Mouse (Mus musculus): ENCODE data around the gene Ypel5.

Gene Ypel5

DNA sequence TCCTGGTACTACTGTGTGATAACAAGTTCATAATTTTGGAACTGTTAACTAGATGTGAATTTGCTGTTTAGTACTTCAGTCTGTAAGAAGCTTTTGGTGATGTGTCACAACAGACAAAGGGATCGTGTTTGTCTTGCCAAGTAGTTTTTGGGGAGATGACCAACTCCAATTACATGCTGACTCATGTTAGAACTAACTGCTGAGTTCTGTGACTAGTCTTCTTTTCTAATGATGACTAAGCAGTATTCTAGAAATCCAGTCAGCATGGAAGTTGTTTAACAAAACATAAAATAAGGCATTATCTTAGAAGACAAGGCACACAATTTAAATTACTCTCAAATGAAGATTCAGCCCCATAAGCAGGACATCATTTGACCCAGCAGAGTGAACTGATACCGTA lies 2.7 kb downstream of the Ypel5 start:
- in situ Hi-C loops (cut with MboI; ENCODE audit: low sequenced_read_pairs): no loop called here

DNA sequence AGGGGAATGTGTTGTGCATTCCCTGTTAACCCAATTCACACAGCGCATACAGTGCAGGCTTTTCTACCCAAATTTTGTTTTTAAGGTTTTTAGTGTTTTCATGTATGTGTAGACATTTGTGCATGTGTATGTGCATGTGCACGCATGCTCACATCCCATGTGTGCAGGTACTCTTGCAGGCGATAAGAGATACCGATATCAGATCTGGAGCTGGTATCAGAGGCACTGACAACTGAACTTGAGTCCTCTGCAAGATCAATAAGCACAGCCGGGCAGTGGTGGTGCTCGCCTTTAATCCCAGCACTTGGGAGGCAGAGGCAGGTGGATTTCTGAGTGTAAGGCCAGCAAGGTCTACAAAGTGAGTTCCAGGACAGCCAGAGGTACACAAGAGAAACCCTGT lies 8.1 kb downstream of the Ypel5 start:
- in situ Hi-C loops (cut with MboI; ENCODE audit: low sequenced_read_pairs): no loop called here

DNA sequence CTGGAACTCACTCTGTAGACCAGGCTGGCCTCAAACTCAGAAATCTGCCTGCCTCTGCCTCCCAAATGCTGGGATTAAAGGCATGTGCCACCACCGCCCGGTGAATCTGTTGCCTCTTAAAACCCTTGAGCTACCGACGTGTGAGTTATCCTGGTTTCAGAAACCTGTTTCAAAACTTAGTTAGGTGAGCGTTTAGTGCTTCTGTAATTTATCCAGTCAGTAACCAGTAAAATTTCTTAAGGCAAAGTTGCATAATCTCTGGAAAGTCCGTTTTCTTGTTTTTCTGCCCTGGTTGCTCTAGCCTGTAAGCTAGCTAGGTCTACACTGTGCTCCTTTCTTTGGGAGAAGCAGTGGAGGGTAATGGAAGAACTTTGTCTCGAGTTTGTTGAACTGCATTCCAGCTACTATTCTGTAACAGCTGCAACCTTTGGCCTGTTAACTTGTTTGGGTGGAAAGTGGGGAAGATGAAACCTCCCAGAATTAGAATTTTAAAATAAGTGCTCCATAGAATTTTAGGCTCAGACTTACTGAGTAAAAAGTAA lies 8.8 kb downstream of the Ypel5 start:
- in situ Hi-C loops (cut with MboI; ENCODE audit: low sequenced_read_pairs): no loop called here

DNA sequence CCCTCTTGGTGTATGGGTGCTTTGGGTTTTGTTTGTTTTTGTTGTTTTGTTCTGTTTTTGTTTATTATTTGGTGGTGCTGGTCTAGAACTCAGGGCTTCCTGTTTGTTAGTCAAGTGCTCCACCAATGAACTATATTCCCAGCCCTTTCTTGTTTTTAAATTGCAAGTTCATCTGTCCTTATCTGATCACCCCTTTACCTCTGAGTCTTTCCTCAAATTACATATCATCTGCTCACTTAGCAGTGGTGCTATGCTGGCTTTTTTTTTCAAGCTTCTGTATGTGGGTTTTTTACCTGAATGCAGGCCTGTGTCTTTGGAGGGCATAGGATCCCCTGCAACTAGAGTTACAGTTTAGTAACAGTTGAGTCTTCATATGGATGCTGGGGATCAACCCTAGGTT lies 9.3 kb downstream of the Ypel5 start:
- in situ Hi-C loops (cut with MboI; ENCODE audit: low sequenced_read_pairs): no loop called here

DNA sequence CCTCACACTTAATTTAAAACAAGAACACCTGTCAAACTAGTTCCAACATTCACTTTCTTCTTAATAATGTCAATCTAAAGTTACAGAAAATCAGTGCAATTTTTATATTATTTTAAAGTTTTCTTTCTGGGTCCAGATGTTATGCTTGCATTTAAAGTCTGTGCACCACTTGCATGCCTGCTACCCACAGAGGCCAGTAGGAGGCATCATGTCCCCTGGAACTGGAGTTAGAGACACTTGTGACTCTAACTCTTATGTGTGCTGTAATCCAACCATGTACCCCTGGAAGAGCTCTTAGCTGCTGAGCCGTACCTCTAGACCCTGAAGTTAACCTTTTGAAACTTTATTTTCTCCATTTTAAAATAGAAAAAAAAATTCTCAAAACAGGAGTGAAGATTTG lies 19.0 kb downstream of the Ypel5 start:
- in situ Hi-C loops (cut with MboI; ENCODE audit: low sequenced_read_pairs): loop anchor here (10.0 to 25.0 kb wide), 3 partner anchors 440 to 1032 kb away; no protein-coding TSS in a partner anchor

DNA sequence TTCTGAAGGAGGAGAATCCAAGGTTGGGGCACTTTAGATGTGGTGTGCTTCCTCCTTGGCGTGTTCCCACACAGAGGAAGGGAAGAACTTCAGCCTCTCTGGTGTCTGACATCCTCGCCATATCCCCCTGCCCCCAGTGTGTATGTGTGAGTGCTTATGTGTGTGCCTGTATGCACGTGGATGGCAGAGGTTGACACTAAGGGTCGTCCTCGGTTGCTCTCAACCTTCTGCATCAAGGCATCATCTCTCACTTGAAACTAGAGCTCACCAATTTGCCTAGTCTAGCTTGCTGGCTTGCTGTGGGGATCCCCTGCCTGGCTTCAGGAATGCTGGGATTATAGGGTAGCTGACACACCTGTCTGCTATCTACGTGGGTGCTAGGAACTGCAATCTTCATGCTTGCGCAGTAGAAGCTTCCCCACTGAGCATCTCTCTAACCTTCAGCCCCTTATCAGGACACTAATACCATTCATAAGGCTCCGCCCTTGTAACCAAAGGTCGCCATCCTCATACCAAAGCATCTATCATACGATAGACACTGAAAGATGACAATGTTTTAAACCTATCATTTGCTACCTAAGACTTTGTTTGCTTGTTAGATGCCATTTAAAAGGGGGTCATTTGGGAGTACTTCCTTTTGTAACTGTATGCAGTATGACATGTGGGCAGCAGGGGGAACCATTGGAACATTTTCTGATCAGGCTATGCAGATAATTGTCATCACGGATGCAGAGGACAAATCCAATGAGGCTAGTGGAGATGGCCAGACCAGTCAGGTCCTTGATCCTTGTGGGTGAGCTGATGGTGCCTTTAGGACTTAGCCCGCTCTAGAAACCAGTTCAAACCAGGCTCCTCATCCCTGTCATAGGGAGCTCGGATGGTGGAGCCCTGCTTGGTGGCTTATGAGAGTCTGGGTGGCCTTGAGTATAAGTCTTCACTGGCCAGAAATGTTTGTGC lies 21.7 kb downstream of the Ypel5 start:
- in situ Hi-C loops (cut with MboI; ENCODE audit: low sequenced_read_pairs): loop anchor here (10.0 to 25.0 kb wide), 3 partner anchors 437 to 1029 kb away; no protein-coding TSS in a partner anchor

DNA sequence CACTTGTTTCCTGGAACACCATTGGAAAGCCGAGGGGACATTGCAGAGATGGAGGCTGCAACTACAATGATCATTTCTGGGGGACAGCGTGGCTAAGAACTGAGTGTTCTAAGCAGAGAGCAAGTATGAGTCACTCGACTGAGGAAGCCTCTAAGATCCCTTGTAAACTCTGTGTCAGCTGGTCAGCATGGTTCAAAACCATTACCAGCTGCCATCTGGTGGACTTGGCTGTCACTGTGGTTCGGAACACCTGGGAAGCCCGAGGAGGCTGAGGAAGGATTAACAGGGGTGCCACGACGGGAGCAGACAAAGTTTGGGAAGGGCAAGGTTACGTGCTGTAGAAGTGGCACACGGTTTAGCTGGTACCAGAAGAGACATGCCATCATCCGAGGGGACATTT lies 27.0 kb downstream of the Ypel5 start:
- in situ Hi-C loops (cut with MboI; ENCODE audit: low sequenced_read_pairs): loop anchor here (25.0 kb wide), 2 partner anchors 874 to 1024 kb away; no protein-coding TSS in a partner anchor

DNA sequence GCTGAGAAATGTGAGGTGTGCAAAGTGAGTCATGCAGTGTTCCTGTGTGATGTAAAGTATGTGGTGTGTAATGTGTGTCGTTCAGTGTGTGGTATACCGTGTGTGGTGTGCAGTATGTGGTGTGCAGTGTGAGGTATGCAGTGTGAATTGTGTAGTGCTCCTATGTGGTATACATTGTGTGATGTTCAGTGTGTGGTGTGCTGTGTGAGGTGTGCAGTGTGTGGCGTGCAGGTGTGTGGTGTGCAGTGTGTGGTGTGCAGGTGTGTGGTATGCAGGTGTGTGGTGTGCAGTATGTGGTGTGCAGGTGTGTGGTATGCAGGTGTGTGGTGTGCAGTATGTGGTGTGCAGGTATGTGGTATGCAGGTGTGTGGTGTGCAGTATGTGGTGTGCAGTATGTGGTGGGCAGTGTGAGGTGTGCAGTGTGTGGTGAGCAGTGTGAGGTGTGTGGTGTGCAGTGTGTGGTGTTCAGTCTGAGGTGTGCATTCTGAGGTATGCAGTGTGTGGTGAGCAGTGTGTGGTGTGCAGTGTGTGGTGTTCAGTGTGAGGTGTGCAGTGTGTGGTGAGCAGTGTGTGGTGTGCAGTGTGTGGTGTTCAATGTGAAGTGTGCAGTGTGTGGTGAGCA lies 30.5 kb downstream of the Ypel5 start:
- in situ Hi-C loops (cut with MboI; ENCODE audit: low sequenced_read_pairs): loop anchor here (25.0 kb wide), 2 partner anchors 871 to 1021 kb away; no protein-coding TSS in a partner anchor

DNA sequence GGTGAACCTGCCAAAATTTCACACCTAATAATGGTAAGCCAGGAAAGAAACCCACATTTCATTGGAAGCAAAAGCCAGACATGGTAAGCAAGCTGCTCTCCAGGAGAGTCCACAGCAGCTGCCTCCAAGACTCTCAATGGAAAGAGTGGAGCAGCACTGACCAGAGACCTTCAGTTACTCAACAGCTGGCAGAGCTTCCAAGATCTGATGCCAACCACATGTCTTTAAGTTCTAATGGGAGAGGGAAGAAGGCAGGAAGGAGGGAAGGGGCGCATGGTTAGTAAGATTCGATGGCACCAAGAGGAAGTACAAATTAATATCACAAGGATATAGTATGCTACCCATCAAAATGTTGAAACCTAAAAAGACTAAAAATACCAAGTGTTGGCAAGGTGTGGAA lies 31.9 kb downstream of the Ypel5 start:
- in situ Hi-C loops (cut with MboI; ENCODE audit: low sequenced_read_pairs): loop anchor here (25.0 kb wide), 2 partner anchors 869 to 1019 kb away; no protein-coding TSS in a partner anchor

DNA sequence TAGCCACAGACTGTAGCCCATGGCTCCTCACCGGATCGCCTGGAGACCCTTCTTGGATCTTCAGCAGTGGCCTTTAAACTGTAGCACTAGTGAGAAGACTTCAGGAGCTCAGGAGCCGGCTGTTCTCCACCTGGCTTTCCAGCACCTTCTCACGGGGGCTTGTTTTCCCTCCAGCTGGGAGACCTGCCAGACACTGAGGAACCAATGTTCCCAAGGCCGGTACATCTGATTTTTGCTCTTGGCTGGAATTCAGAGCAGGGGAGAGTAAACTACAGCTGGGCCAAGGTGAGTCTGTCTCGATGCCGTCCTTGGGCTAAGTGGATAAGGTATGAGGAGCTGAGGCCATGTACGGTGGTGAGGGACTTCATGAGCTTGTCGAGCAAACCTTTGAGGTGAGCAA lies 42.7 kb downstream of the Ypel5 start:
- in situ Hi-C loops (cut with MboI; ENCODE audit: low sequenced_read_pairs): no loop called here

DNA sequence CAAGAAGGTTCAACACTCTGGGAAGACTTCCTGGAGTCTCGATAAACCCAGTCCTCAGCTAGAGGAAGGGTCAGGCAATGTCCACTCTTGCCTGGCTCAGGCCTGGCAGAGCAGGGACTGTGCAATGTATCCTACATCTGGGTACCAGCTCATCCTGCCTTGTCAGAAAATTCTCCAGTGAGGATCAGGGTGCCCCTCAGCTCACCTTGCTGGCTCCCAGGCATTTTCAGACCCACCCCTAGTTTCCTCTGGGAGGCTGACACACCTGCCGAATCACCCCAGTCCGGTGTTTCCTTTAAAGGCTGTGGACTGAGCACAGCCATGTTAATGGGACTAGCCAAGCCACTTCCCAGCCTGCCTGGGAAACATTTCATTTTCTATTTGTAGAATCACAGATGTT lies 43.9 kb downstream of the Ypel5 start:
- in situ Hi-C loops (cut with MboI; ENCODE audit: low sequenced_read_pairs): no loop called here

DNA sequence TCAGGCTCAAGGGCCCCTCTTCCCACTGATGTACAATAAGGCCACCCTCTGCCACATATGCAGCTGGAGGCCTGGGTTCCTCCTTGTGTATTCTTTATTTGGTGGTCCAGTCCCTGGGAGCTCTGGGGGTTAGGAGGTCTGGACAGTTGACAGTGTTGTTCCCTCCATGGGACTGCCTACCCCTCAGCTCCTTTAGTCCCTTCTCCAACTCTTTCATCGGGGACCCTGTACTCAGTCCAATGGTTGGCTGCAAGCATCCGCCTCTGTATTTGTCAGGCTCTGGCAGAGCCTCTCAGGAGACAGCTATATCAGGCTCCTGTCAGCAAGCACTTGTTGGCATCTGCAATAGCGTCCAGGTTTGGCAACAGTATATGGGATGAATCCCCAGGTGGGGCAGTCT lies 44.8 kb downstream of the Ypel5 start:
- in situ Hi-C loops (cut with MboI; ENCODE audit: low sequenced_read_pairs): no loop called here

DNA sequence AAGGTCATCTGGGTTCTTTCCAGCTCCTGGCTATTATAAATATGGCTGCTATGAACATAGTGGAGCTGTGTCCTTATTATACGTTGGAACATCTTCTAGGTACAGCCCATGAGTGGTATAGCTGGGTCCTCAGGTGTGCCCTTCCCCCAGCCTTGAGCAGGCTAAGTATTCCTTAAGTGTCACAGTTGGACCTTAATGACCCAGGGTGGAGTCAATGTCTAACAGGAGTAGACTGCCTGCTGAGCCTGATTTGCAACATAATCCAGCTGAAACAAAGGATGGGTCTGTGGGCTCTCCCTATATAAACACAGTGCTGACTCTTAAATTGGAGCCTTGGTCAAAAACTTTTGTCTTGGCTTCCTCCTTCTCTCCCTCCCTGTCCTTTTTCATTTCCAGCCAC lies 45.6 kb downstream of the Ypel5 start:
- in situ Hi-C loops (cut with MboI; ENCODE audit: low sequenced_read_pairs): no loop called here

DNA sequence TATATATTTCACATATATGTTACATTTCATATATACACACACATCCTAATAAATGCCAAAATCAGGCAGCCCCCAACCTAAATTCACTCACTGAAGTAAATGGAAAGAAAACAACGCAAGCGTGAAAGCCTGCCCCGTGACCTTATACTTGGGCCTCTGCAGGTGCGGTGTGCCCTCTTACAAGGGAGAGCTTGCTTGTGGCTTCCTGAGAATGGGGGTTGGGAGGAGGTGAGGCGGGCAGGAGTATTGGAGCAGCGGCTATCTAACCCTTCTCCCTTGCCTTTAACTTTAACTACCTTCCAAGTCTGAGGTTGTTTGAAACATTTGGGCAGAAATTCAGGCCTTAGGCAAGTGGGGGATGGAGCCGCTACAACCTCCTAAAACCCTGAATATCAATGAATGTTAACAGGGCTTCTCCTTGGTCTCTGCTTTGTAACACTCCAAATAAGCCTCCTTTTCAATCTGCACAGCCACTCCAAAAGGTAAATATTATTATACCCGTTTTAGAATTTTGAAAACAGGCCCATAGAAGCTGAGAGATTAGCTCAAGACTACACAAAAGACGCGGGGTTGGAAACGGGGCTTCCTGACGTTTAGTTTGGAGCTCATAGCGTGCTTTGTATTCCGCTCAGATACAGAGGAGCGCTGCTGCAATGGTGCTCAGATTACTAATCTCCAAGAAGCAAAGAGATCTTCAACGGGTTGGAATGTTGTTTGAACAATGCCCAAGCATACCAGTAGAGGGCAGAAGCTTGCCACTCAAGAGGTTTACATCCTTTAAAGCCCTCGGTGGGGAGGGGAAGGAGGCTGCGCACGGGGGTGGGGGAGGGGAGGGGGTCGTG lies 53.5 kb downstream of the Ypel5 start:
- in situ Hi-C loops (cut with MboI; ENCODE audit: low sequenced_read_pairs): no loop called here

DNA sequence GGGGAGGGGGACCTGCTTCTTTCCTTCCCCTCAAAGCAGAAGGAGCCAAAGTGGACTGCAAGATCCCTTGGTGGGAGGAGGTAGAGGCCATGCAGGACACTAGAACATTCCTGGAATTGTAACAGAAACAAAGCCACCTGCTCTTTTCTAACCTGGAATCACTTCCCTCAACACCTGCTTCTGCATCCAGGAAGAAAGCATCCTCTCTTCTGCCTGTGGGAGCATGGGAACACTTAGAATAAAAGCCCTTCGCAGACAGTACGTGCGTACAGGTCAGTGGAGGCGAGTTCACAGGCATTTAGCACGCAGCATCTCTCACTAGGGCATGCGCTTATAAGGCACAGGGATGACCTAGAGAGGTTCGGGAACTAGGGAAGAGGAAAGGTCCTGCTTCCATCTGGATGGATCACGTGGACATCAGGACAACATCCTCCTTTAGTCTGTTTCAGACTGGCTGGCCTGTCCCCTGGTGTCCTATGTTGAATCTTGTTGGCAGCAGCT lies 54.2 kb downstream of the Ypel5 start:
- in situ Hi-C loops (cut with MboI; ENCODE audit: low sequenced_read_pairs): no loop called here

DNA sequence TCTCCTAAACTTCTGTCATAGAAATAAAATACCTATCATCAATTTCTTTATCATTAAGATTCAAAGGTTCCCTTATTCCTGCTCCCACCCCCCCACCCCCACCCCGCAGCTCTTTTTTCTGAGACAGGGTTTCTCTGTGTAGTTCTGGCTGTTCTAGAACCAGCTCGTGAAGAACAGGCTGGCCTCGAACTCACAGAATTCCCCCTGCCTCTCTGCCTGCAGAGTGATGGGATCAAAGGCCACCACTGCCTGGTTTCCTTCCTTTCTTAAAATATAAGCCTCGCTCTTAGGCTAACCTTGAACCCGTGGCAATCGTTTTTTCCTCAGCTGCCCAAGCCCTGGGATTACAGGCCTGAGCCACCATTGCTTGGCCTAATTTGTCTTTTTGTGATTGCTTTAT lies 55.3 kb downstream of the Ypel5 start:
- in situ Hi-C loops (cut with MboI; ENCODE audit: low sequenced_read_pairs): no loop called here

DNA sequence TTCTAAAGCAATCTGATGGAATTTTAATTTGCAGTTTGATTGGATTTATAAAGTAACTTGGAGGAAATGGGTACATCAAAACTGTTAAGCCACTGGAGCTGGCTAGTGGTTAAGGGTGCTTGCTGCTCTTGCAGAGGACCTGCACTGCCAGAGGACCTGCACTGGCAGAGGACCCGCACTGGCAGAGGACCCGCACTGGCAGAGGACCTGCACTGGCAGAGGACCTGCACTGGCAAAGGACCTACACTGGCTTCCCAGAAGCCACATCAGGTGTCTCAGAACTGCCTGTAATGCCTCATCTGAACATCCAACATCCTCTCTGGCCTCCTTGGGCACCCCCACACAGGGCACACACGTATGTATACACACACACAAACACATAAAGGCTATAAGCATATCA lies 59.3 kb downstream of the Ypel5 start:
- in situ Hi-C loops (cut with MboI; ENCODE audit: low sequenced_read_pairs): no loop called here

DNA sequence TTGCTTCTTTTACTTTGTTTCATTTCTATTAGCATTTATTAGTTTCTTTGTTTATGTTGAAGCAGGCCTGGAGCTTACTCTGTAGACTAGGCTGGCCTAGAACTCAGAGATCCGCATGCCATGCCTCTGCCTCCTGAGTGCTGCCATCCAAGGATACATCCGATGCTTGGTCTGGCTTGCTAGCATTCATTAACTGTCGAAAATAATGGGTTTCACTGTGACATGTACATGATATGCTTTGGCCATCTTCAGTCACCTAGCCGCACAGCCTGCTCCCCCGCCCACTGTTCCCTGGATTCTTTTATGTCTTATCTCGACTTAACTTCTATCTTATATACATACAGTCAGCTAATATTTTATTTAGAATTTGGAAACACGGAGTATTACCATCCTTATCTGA lies 60.8 kb downstream of the Ypel5 start:
- in situ Hi-C loops (cut with MboI; ENCODE audit: low sequenced_read_pairs): no loop called here

DNA sequence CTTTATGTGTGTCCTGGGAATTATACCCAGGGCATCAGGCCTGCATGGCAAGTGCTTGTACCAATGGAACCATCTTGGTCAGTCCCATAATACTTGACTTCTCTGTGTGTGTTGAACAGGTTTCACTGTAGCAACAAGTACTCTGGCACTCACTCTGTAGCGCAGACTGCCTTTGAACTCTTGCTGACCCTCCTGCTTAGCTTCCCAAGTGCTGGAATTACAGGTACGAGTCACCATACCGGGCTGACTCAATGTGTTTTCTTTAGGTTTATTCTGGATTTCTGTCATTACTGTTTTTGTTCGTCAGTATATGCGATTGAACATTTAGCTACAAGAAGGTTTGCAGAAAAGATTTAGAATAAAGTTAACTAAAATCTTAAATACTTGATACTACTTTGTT lies 61.7 kb downstream of the Ypel5 start:
- in situ Hi-C loops (cut with MboI; ENCODE audit: low sequenced_read_pairs): no loop called here

DNA sequence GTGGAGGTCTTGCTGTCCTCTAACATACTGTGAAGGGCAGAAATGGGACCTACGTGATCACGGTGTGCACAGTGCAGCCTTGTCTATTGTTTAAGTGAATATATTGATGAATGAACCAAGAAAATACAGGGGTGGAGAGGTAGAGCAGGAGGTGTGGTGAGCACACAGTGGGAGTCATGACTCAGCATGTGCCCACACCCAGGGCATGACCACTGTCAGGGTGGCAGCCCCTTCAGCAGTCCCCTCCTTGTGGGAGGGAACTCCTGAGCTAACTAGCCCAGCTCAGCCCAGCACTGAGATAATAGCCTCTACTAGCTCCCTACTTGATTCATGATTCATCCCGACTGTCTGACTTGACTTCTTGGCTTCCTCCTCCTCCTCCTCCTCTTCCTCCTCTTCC lies 62.5 kb downstream of the Ypel5 start:
- in situ Hi-C loops (cut with MboI; ENCODE audit: low sequenced_read_pairs): no loop called here

All from CH12F3 (cell line).